Mouse (Mus musculus): ENCODE measurements around the gene Tesc. TPM values are rescaled to one million over a fixed set of nuclear protein-coding genes. Genes with fewer than 3 reads are reported as not detected.

The Tesc gene
- polyA plus RNA-seq, 1 experiment: 940 TPM

GRCm38 (mm10) chr5:118035786-118036185, 8.2 kb downstream of the Tesc start:
- no peak overlapping the region for H3K4me3 ChIP-seq (replicated peaks)
- peaks cover 86% of the 10 kb centered on the region for H3K4me1 ChIP-seq
- TF ChIP-seq GATA1 (IDR thresholded peaks at IDR 0.05; ENCODE audit: borderline replicate concordance, low read length) (no peak), FLI1 (IDR thresholded peaks at IDR 0.05; ENCODE audit: low read length) (no peak)
- no peaks in the 10 kb centered on the region for H3K9me3 ChIP-seq
- H3K27me3 ChIP-seq (replicated peaks): no peaks in the 10 kb centered on the region
- H3K36me3 ChIP-seq (replicated peaks; ENCODE audit: low read length): peaks cover 72% of the 10 kb centered on the region

DNA sequence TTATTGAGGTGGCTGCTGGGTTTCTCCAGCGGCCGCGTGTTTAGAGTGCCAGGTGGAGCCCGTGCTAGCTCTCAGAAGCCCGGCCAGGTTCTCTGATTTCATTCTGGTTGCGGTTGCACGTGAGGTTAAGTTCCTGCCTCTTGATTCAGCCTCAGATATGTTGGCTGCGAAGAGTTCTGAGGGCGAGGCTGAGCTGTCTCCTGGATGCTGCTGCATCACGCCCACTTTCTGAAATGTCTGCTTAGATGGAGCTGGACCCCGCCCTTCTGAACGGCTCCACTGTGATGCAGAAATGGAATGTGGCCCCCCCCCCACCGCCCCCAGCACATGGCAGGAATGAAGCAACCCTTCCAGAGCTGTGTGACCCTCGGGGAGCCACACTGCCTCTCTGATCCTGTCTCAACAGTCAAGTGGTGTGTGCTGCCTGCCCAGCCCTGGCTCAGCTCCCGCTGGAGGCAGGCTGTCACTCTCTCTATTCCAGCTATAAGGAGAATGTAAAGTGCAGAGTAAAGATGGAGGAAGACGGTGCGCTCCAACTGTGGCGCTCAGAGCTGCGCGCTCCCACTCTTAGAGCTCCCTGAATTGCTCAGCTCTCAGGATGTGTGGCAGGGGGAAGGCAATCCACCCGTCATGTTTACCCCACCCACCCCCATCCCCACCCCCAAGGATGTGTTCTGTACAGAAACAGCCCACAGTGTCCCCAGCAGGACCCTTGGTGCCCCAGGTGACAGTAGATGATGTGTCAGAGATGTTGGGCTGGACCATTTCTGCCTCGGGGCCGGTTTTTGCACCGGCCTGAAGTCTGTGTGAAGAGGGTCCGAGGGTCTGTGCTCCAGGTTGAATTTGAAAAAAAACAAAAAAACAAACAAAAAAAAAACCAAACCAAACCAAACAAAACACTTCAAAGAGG, 9.6 kb downstream of the Tesc start:
- H3K9me3 ChIP-seq: no peaks in the 10 kb centered on the region
- peaks cover 73% of the 10 kb centered on the region for H3K36me3 ChIP-seq (replicated peaks; ENCODE audit: low read length)
- H3K27me3 ChIP-seq (replicated peaks): no peaks in the 10 kb centered on the region
- H3K4me1 ChIP-seq: peaks cover 81% of the 10 kb centered on the region
- no peak for TF ChIP-seq GATA1 (IDR thresholded peaks at IDR 0.05; ENCODE audit: borderline replicate concordance, low read length)
- TF ChIP-seq FLI1 (IDR thresholded peaks at IDR 0.05; ENCODE audit: low read length): no peak
- peak overlapping the region; percentile 84 for H3K4me3 ChIP-seq (replicated peaks)

DNA sequence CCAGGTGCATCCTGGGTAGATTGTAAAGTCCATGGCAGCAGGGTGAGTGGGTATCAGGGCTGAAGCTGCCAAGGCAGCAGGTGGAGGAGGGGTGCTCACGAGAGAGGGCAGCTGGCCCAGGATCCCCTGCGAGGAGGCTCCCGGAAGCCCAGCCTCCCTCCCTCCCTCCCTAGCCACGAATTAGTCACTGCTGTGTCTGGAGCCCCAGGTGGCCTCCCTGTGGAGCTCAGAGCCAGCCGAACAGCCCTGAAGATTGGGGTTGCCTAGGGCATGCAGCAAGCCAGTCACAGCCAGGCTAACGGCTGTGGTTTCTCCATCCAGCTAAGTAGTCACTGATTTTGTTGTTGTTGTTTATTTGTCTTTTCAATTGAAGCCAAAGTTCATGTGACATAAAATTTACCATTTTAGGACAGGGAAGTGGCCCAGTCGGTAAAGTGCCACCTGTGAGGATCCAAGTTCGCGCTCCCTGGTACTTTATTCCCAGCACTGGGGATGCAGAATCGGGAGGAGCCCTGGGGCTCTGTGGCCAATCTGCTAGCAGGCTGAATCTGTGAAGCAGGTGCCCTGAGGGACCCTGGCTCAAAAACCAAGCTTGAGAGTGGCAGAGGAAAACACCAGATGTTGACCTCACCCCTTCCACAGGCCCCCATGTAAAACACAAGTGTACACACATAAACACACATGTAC, 10.4 kb downstream of the Tesc start:
- no peaks in the 10 kb centered on the region for H3K27me3 ChIP-seq (replicated peaks)
- peak overlapping the region; percentile 84 for H3K4me3 ChIP-seq (replicated peaks)
- no peaks in the 10 kb centered on the region for H3K9me3 ChIP-seq
- H3K4me1 ChIP-seq: peaks cover 82% of the 10 kb centered on the region
- TF ChIP-seq GATA1 (IDR thresholded peaks at IDR 0.05; ENCODE audit: borderline replicate concordance, low read length) (no peak), FLI1 (IDR thresholded peaks at IDR 0.05; ENCODE audit: low read length) (no peak)
- peaks cover 75% of the 10 kb centered on the region for H3K36me3 ChIP-seq (replicated peaks; ENCODE audit: low read length)

GRCm38 (mm10) chr5:118039241-118039668, 11.7 kb downstream of the Tesc start:
- H3K4me1 ChIP-seq: peaks cover 82% of the 10 kb centered on the region
- no peak for TF ChIP-seq GATA1 (IDR thresholded peaks at IDR 0.05; ENCODE audit: borderline replicate concordance, low read length)
- no peak for TF ChIP-seq FLI1 (IDR thresholded peaks at IDR 0.05; ENCODE audit: low read length)
- H3K9me3 ChIP-seq: no peaks in the 10 kb centered on the region
- H3K27me3 ChIP-seq (replicated peaks): no peaks in the 10 kb centered on the region
- H3K36me3 ChIP-seq (replicated peaks; ENCODE audit: low read length): peaks cover 68% of the 10 kb centered on the region
- H3K4me3 ChIP-seq (replicated peaks): no peak overlapping the region

- no peak overlapping the region for H3K4me3 ChIP-seq (replicated peaks)
- peaks cover 80% of the 10 kb centered on the region for H3K36me3 ChIP-seq (replicated peaks; ENCODE audit: low read length)
- no peaks in the 10 kb centered on the region for H3K27me3 ChIP-seq (replicated peaks)
- H3K4me1 ChIP-seq: peaks cover 86% of the 10 kb centered on the region
- no peaks in the 10 kb centered on the region for H3K9me3 ChIP-seq
- TF ChIP-seq FLI1 (IDR thresholded peaks at IDR 0.05; ENCODE audit: low read length) (no peak), GATA1 (IDR thresholded peaks at IDR 0.05; ENCODE audit: borderline replicate concordance, low read length) (no peak)
These were observed 15.1 kb downstream of the Tesc start for GRCm38 (mm10) chr5:118042599-118042998.

- TF ChIP-seq FLI1 (IDR thresholded peaks at IDR 0.05; ENCODE audit: low read length) (no peak), GATA1 (IDR thresholded peaks at IDR 0.05; ENCODE audit: borderline replicate concordance, low read length) (no peak)
- Histone ChIP-seq H3K36me3 (replicated peaks; ENCODE audit: low read length) (peaks cover 78% of the 10 kb centered on the region), H3K27me3 (replicated peaks) (no peaks in the 10 kb centered on the region), H3K4me3 (replicated peaks) (no peak overlapping the region), H3K4me1 (peaks cover 86% of the 10 kb centered on the region), H3K9me3 (no peaks in the 10 kb centered on the region)
These were observed 16.2 kb downstream of the Tesc start for GRCm38 (mm10) chr5:118043761-118044160.

GRCm38 (mm10) chr5:118044907-118045306, 17.4 kb downstream of the Tesc start:
- Histone ChIP-seq H3K27me3 (replicated peaks) (no peaks in the 10 kb centered on the region), H3K4me1 (peaks cover 88% of the 10 kb centered on the region), H3K4me3 (replicated peaks) (no peak overlapping the region), H3K9me3 (no peaks in the 10 kb centered on the region), H3K36me3 (replicated peaks; ENCODE audit: low read length) (peaks cover 78% of the 10 kb centered on the region)
- TF ChIP-seq FLI1 (IDR thresholded peaks at IDR 0.05; ENCODE audit: low read length) (no peak), GATA1 (IDR thresholded peaks at IDR 0.05; ENCODE audit: borderline replicate concordance, low read length) (no peak)

GRCm38 (mm10) chr5:118045385-118045784, 17.8 kb downstream of the Tesc start:
- peaks cover 80% of the 10 kb centered on the region for H3K36me3 ChIP-seq (replicated peaks; ENCODE audit: low read length)
- H3K27me3 ChIP-seq (replicated peaks): no peaks in the 10 kb centered on the region
- H3K9me3 ChIP-seq: no peaks in the 10 kb centered on the region
- H3K4me1 ChIP-seq: peaks cover 93% of the 10 kb centered on the region
- peak overlapping the region; percentile 69 for H3K4me3 ChIP-seq (replicated peaks)
- no peak for TF ChIP-seq FLI1 (IDR thresholded peaks at IDR 0.05; ENCODE audit: low read length)
- no peak for TF ChIP-seq GATA1 (IDR thresholded peaks at IDR 0.05; ENCODE audit: borderline replicate concordance, low read length)

GRCm38 (mm10) chr5:118047091-118047757, 19.7 kb downstream of the Tesc start:
- no peak for TF ChIP-seq GATA1 (IDR thresholded peaks at IDR 0.05; ENCODE audit: borderline replicate concordance, low read length)
- TF ChIP-seq FLI1 (IDR thresholded peaks at IDR 0.05; ENCODE audit: low read length): no peak
- H3K9me3 ChIP-seq: no peaks in the 10 kb centered on the region
- H3K4me3 ChIP-seq (replicated peaks): peak overlapping the region; percentile 53
- peaks cover 81% of the 10 kb centered on the region for H3K36me3 ChIP-seq (replicated peaks; ENCODE audit: low read length)
- H3K27me3 ChIP-seq (replicated peaks): no peaks in the 10 kb centered on the region
- peaks cover 99% of the 10 kb centered on the region for H3K4me1 ChIP-seq

Measured in megakaryocyte, embryonic 14.5 days (primary cell).